10 mouse cellular contexts compared by ENCODE assay signal in the genomic region with DNA sequence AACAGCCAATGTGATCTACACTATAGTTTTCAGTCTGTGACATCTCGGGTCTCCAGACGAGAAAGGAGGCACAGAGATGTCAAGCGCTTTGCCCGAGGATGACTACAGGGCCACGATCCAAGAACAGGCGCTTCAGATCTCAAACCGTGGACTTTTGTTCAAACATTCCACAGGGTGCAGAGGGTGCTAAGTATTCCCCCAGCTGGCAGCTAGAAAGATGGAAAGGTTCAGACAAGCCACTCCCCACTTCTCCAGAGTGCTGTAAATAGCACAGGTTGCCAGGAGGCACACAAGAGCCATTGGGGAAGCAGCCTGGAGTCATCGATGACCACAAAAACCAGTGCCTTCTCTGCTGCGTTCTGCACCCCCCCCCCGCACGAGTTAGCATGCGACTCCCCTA. TPM values are rescaled to one million over a fixed set of nuclear protein-coding genes. Genes with fewer than 3 reads are reported as not detected.
A peak's percentile ranks its signal among the peaks of the same experiment; 100 is the strongest.
DNase-seq lines count a peak whose midpoint lies in the region; ATAC-seq lines count a peak whose summit lies in the region.
"Had no signal": no experiment of that assay in that cellular context is flagged by ENCODE, and none has a peak within 500 bp of the region (broad histone marks: within the 10 kb centered on the region; RNA-seq: fewer than 3 reads in every experiment).

No protein-coding gene starts in this region.

- H3K9me3 ChIP-seq in embryonic facial prominence, embryonic 12.5 days = no peaks in the 10 kb centered on the region
- H3K9me3 ChIP-seq in embryonic facial prominence, embryonic 10.5 days = no peaks in the 10 kb centered on the region
- no peaks in the 10 kb centered on the region for H3K9me3 ChIP-seq in hindbrain, embryonic 15.5 days
- no peaks in the 10 kb centered on the region for H3K9me3 ChIP-seq in midbrain, embryonic 14.5 days (ENCODE audit: control insufficient read depth, low read length)

- no peak for ATAC-seq in embryonic facial prominence, embryonic 12.5 days (ENCODE audit: insufficient number of reproducible peaks, insufficient read depth, low FRiP score, low TSS enrichment)
- ATAC-seq in hindbrain, embryonic 15.5 days (ENCODE audit: low FRiP score, low read depth) = no peak
- no peak for ATAC-seq in midbrain, embryonic 14.5 days (ENCODE audit: low FRiP score, low TSS enrichment)
- ATAC-seq: activated CD4-positive, CD25-positive, alpha-beta regulatory T cell, adult 4 months had no signal

- no peak overlapping the region for H3K27ac ChIP-seq in embryonic facial prominence, embryonic 12.5 days
- no peak overlapping the region for H3K27ac ChIP-seq in embryonic facial prominence, embryonic 10.5 days (replicated peaks)
- peak overlapping the region; percentile 78 for H3K27ac ChIP-seq in hindbrain, embryonic 15.5 days (replicated peaks)
- H3K27ac ChIP-seq in midbrain, embryonic 14.5 days (replicated peaks; ENCODE audit: low read depth, low read length) = peak overlapping the region; percentile 84
- H3K27ac ChIP-seq: macrophage had no signal

- peak overlapping the region; percentile 25 for H3K4me2 ChIP-seq in embryonic facial prominence, embryonic 12.5 days (replicated peaks)
- peak overlapping the region; percentile 72 for H3K4me2 ChIP-seq in hindbrain, embryonic 15.5 days
- peak overlapping the region; percentile 80 for H3K4me2 ChIP-seq in midbrain, embryonic 14.5 days (ENCODE audit: low read length)

- peaks cover 12% of the 10 kb centered on the region; the same call in 1 of the 2 replicates for H3K27me3 ChIP-seq in embryonic facial prominence, embryonic 12.5 days
- peaks cover 92% of the 10 kb centered on the region for H3K27me3 ChIP-seq in embryonic facial prominence, embryonic 10.5 days (replicated peaks; ENCODE audit: low read depth, poor library complexity, severe bottlenecking)
- peaks cover 10% of the 10 kb centered on the region; the same call in 1 of the 2 replicates for H3K27me3 ChIP-seq in hindbrain, embryonic 15.5 days
- H3K27me3 ChIP-seq in midbrain, embryonic 14.5 days (ENCODE audit: control insufficient read depth, insufficient read depth, low read length) = peaks cover 6% of the 10 kb centered on the region; the same call in 1 of the 2 replicates

- no peak overlapping the region for H3K4me3 ChIP-seq in embryonic facial prominence, embryonic 12.5 days
- H3K4me3 ChIP-seq in embryonic facial prominence, embryonic 10.5 days = no peak overlapping the region
- no peak overlapping the region for H3K4me3 ChIP-seq in hindbrain, embryonic 15.5 days
- no peak overlapping the region for H3K4me3 ChIP-seq in midbrain, embryonic 14.5 days (replicated peaks; ENCODE audit: low read depth, low read length)

- no peak for DNase-seq in embryonic facial prominence, embryonic 10.5 days (ENCODE audit: low spot score)
- peak; percentile 42 for DNase-seq in kidney, adult 9 months
- no peak for DNase-seq in kidney, postnatal 4 days
- no peak for DNase-seq in midbrain, embryonic 14.5 days
- no peak for DNase-seq in thymus, postnatal 0 days (ENCODE audit: low spot score)
- DNase-seq in right cerebral cortex, postnatal 36 days (ENCODE audit: low spot score in 2 of 2) = no peak

- no peak overlapping the region for H3K9ac ChIP-seq in embryonic facial prominence, embryonic 12.5 days
- no peak overlapping the region for H3K9ac ChIP-seq in hindbrain, embryonic 15.5 days
- H3K9ac ChIP-seq in midbrain, embryonic 14.5 days (replicated peaks; ENCODE audit: low read length) = no peak overlapping the region; the same call in 1 of the 2 replicates

- 67% methylated on average over 12 of the region's 12 CpGs for WGBS in embryonic facial prominence, embryonic 12.5 days
- WGBS in embryonic facial prominence, embryonic 10.5 days = 67% methylated on average over 12 of the region's 12 CpGs
- 52% methylated on average over 12 of the region's 12 CpGs for WGBS in hindbrain, embryonic 15.5 days
- 60% methylated on average over 12 of the region's 12 CpGs for WGBS in midbrain, embryonic 14.5 days

- 0 out of 2 replicates have a peak, but pooled peaks cover 7% of the 10 kb centered on the region for H3K36me3 ChIP-seq in embryonic facial prominence, embryonic 12.5 days
- 0 out of 2 replicates have a peak, but pooled peaks cover 2% of the 10 kb centered on the region for H3K36me3 ChIP-seq in embryonic facial prominence, embryonic 10.5 days (replicated peaks)
- no peaks in the 10 kb centered on the region for H3K36me3 ChIP-seq in hindbrain, embryonic 15.5 days
- H3K36me3 ChIP-seq in midbrain, embryonic 14.5 days (ENCODE audit: control insufficient read depth, insufficient read depth, low read length) = peaks cover 4% of the 10 kb centered on the region; the same call in 1 of the 2 replicates

- H3K4me1 ChIP-seq in embryonic facial prominence, embryonic 12.5 days = peaks cover 82% of the 10 kb centered on the region
- peaks cover 78% of the 10 kb centered on the region for H3K4me1 ChIP-seq in embryonic facial prominence, embryonic 10.5 days
- H3K4me1 ChIP-seq in hindbrain, embryonic 15.5 days (replicated peaks) = peaks cover 86% of the 10 kb centered on the region
- H3K4me1 ChIP-seq in midbrain, embryonic 14.5 days (ENCODE audit: control insufficient read depth, insufficient read depth, low read length) = peaks cover 69% of the 10 kb centered on the region

RNA-seq across cellular contexts. Expression of gene Tcf20, which starts 28.5 kb away (rescaled TPM):
- 13.9 and 15.1 TPM in 2 replicates for polyA plus RNA-seq in embryonic facial prominence, embryonic 12.5 days (2016; fragmentation: Nextera tagmentation; extraction: Ambion mirVana)
- polyA plus RNA-seq in embryonic facial prominence, embryonic 10.5 days (2016; fragmentation: Nextera tagmentation; extraction: Ambion mirVana) = 8.4 and 8.5 TPM in 2 replicates
- polyA plus RNA-seq in hindbrain, embryonic 15.5 days (2015; fragmentation: Nextera tagmentation; extraction: Ambion mirVana) = 10.4 and 11.4 TPM in 2 replicates
- 17.8 and 18.0 TPM in 2 replicates for polyA plus RNA-seq in midbrain, embryonic 14.5 days (2014; fragmentation: Nextera tagmentation; extraction: Ambion mirVana)
- 9.9 and 13.1 TPM in 2 replicates for polyA plus RNA-seq in thymus, postnatal 0 days (2015; fragmentation: Nextera tagmentation; extraction: Ambion mirVana)

Comparison
In these comparisons a context has a peak if more than half of its experiments do, and no peak if none do; other contexts are left out.
1. H3K27ac ChIP-seq: peak in hindbrain, embryonic 15.5 days (single experiment) and midbrain, embryonic 14.5 days (single experiment); none in embryonic facial prominence, embryonic 12.5 days (single experiment) and embryonic facial prominence, embryonic 10.5 days (single experiment).
2. H3K4me2 ChIP-seq: peak in every context shown above with its lines; median percentile 80 in midbrain, embryonic 14.5 days; 72 in hindbrain, embryonic 15.5 days; 25 in embryonic facial prominence, embryonic 12.5 days.